Mouse (Mus musculus) megakaryocyte, embryonic 14.5 days (primary cell): ENCODE data around the gene Fibcd1.

Experiments
- FLI1 ChIP-seq: IDR thresholded peaks from 2 replicates; pipeline ENCODE4 v1.6.1; 2012; ENCODE audit warnings: low read length, inconsistent platforms, mixed read lengths
- GATA1 ChIP-seq: IDR thresholded peaks from 3 replicates; pipeline ENCODE4 v1.6.1; 2012; ENCODE audit warnings: mixed read lengths, low read length, inconsistent platforms, borderline replicate concordance

DNA sequence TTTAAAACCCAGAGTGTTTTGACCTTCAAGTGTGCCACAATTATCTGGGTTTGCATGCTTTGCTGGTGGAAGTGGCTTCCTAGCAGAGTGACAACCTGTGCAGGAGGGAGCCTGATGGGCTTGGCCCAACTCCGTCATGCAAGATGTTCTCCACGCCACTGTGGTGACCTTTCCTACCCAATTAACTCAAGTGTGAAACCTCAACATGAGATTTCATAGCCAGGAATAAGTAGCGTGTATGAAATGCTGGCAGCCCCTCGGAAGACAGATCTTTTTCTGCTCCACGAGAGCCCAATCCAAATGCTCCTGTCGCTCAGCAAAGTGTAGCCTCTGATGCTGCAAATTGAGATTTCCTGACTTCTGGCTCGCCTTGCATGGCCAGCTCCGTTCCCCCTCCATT lies 54.5 kb downstream of the Fibcd1 start:
- no peak for TF ChIP-seq GATA1
- TF ChIP-seq FLI1 = no peak
